Mouse (Mus musculus) CD8-positive naive resting alpha-beta T cell, adult 2 months (primary cell): ENCODE data around the gene Ngfr.

Experiments used
- DNase-seq, 2 experiments: peaks; one replicate each; pipeline ENCODE4 v3.0.0; 2022; ENCODE audit warnings: low read depth in 2 of 2, low spot score in 2 of 2

Ngfr gene

GRCm38 (mm10) chr11:95520456-95521072 lies 67.0 kb downstream of the Ngfr start:
- DNase-seq, result peak; percentile 83 to 87

GRCm38 (mm10) chr11:95519996-95520395 lies 67.5 kb downstream of the Ngfr start:
- no peak for DNase-seq

GRCm38 (mm10) chr11:95519299-95519698 lies 68.2 kb downstream of the Ngfr start:
- no peak for DNase-seq
